Mouse (Mus musculus) midbrain, postnatal 0 days (tissue): Measurements from ENCODE around the gene Cfap97d2. TPM values are rescaled to one million over a fixed set of nuclear protein-coding genes. Genes with fewer than 3 reads are reported as not detected.

Source experiments
- ATAC-seq: fragments of 200-750 bp; cut with Nextera tagmentation; 2 replicates; pipeline ENCODE4 v1.8.0; 2017; ENCODE audit warnings: moderate number of reproducible peaks, mild to moderate bottlenecking, moderate TSS enrichment, moderate library complexity; ENCODE audit not compliant: low FRiP score
- DNase-seq: peaks from one replicate; pipeline ENCODE4 v3.0.0-alpha.2; 2015; ENCODE audit warnings: low spot score
- H3K27ac ChIP-seq: fragments of 300-500 bp; sonication (generic); 2 replicates; pipeline ENCODE4 v1.5.1; 2014; ENCODE audit warnings: low read depth, mild to moderate bottlenecking, low read length, mixed read lengths
- H3K27me3 ChIP-seq: fragments of 300-500 bp; sonication (generic); 2 replicates; pipeline ENCODE4 v1.6.1; 2014; ENCODE audit warnings: low read length, control low read depth, mixed read lengths; ENCODE audit not compliant: insufficient read depth
- H3K36me3 ChIP-seq: fragments of 300-500 bp; sonication (generic); 2 replicates; pipeline ENCODE4 v1.6.1; 2014; ENCODE audit warnings: low read length, control low read depth, mixed read lengths; ENCODE audit not compliant: insufficient read depth
- H3K4me1 ChIP-seq: fragments of 300-500 bp; sonication (generic); 2 replicates; pipeline ENCODE4 v1.6.1; 2014; ENCODE audit warnings: mild to moderate bottlenecking, control low read depth, antibody characterized with exemption, low read length, mixed read lengths; ENCODE audit not compliant: insufficient read depth
- H3K4me2 ChIP-seq: fragments of 300-500 bp; sonication (generic); 2 replicates; pipeline ENCODE4 v1.6.1; 2014; ENCODE audit warnings: low read depth, mild to moderate bottlenecking, low read length, mixed read lengths; ENCODE audit not compliant: poor library complexity, severe bottlenecking
- H3K4me3 ChIP-seq: fragments of 300-500 bp; sonication (generic); 2 replicates; pipeline ENCODE4 v1.5.1; 2014; ENCODE audit warnings: low read depth, mild to moderate bottlenecking, low read length, moderate library complexity
- H3K9ac ChIP-seq: fragments of 300-500 bp; sonication (generic); replicated peaks from 2 replicates; pipeline ENCODE4 v1.6.1; 2014; ENCODE audit warnings: mild to moderate bottlenecking, low read length, moderate library complexity, mixed read lengths; ENCODE audit not compliant: poor library complexity, severe bottlenecking
- H3K9me3 ChIP-seq: fragments of 300-500 bp; sonication (generic); 2 replicates; pipeline ENCODE4 v1.6.1; 2016; ENCODE audit warnings: low read length, control low read depth
- CTCF ChIP-seq: IDR thresholded peaks from 2 replicates; pipeline ENCODE4 v1.5.1; 2016; ENCODE audit warnings: antibody characterized with exemption, mild to moderate bottlenecking
- WGBS: fragments of 180-500 bp; shearing (Covaris S2); extraction: QIAGEN DNeasy Blood & Tissue Kit; methylation state at CpG from one replicate; pipeline ENCODE4 v1.1.7; 2014; 5-methylcytosine and 5-hydroxymethylcytosine counted together
- polyA plus RNA-seq: library from polyadenylated mRNA; unstranded; fragments of >200 nt; fragmentation: Nextera tagmentation; extraction: Ambion mirVana; gene quantifications from 2 replicates; pipeline ENCODE4 v1.2.1, GENCODE M21; 2015
- total RNA-seq: library from RNA; depleted of rRNA; stranded (reverse); fragments of >200 nt; gene quantifications from 2 replicates; pipeline ENCODE4 v1.2.3, GENCODE M21; 2014

Cfap97d2 gene
- total and polyA plus RNA-seq, 2 experiments from 2014 or later: 2.8 to 4.9 TPM

DNA sequence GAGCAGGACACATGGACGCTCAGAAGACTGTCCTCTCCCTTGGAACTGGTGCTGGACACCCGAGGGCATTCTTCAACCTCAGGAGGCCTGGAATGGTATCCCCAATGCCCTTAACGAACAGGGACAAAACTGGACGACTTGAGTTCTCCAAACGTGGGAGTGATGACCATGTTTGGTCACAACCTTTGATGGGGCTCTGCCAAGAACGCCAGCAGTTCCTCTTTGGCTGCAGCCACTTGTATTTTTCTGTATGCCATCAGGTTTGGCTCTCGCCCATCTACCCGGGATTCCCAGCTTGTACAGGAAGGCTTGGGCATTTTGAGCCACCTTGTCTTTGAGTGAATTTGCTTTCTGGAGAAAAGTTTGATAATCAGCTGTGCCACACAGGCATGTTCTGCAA, 8.0 kb upstream of the Cfap97d2 start:
- no peak overlapping the region for H3K4me2 ChIP-seq
- H3K4me3 ChIP-seq: no peak overlapping the region
- TF ChIP-seq CTCF: no peak
- H3K4me1 ChIP-seq: no peaks in the 10 kb centered on the region
- H3K27ac ChIP-seq: no peak overlapping the region
- H3K36me3 ChIP-seq: no peaks in the 10 kb centered on the region
- 81% methylated on average over 8 of the region's 8 CpGs for WGBS
- no peak overlapping the region for H3K9ac ChIP-seq
- H3K27me3 ChIP-seq: no peaks in the 10 kb centered on the region
- no peaks in the 10 kb centered on the region for H3K9me3 ChIP-seq
- DNase-seq: no peak
- no peak for ATAC-seq

DNA sequence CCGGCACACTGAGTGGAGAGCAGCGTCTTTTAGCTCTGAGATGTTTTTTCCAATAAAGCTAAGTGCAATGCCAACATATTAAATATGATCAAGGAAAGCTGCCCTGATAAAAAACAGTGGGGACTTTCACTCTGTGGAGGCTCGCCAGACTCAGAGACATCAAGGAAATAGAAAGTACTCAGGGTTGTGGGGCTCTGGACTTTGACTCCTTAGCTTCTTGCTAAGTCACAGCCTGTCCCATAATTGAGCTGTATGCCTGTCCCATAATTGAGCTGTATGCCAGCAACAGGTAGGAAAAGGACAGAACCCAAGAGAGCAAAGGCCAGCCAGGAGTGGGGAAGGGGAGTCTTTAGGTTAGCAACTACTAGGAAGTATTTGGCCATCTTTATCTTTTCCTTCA, 7.4 kb upstream of the Cfap97d2 start:
- no peaks in the 10 kb centered on the region for H3K9me3 ChIP-seq
- WGBS: 72% methylated on average over 3 of the region's 3 CpGs
- H3K27ac ChIP-seq: no peak overlapping the region
- H3K9ac ChIP-seq: no peak overlapping the region
- H3K4me1 ChIP-seq: no peaks in the 10 kb centered on the region
- DNase-seq: no peak
- ATAC-seq: no peak
- H3K4me3 ChIP-seq: no peak overlapping the region
- no peaks in the 10 kb centered on the region for H3K27me3 ChIP-seq
- no peaks in the 10 kb centered on the region for H3K36me3 ChIP-seq
- TF ChIP-seq CTCF: no peak
- H3K4me2 ChIP-seq: no peak overlapping the region

DNA sequence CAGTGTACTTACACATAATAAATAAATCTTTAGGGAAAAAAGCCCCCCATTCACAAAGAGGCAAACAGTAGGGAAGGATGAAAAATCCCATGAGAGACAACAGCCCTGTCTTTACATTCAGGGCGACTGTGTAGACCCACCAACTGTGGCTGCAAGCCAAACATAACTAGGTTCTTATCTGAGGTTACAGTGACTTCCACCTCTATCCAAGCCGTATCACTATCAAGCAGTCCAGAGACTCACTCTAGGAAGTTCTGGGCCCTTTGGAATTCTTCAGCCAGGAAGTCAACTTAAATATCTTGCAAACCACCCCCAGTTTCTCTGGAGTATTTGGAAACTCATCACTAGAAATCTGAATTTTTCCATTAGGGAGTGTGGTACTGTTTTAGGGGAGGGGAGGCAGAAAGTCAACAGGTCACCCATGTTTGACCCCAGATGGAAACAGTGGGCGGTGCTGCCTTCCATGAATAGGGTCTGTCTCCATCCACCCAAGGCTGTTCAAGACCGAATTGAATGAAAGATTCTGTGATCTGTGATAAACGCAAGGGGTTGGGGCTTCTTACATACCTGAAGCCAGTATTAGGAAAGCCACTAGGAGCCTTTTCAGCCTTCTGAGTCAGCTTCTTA, 6.3 kb upstream of the Cfap97d2 start:
- TF ChIP-seq CTCF: no peak
- no peak for ATAC-seq
- no peaks in the 10 kb centered on the region for H3K9me3 ChIP-seq
- no peak overlapping the region for H3K27ac ChIP-seq
- H3K27me3 ChIP-seq: no peaks in the 10 kb centered on the region
- no peaks in the 10 kb centered on the region for H3K36me3 ChIP-seq
- no peak for DNase-seq
- no peak overlapping the region for H3K9ac ChIP-seq
- WGBS: 83% methylated on average over 5 of the region's 5 CpGs
- H3K4me2 ChIP-seq: no peak overlapping the region
- no peak overlapping the region for H3K4me3 ChIP-seq
- no peaks in the 10 kb centered on the region for H3K4me1 ChIP-seq

DNA sequence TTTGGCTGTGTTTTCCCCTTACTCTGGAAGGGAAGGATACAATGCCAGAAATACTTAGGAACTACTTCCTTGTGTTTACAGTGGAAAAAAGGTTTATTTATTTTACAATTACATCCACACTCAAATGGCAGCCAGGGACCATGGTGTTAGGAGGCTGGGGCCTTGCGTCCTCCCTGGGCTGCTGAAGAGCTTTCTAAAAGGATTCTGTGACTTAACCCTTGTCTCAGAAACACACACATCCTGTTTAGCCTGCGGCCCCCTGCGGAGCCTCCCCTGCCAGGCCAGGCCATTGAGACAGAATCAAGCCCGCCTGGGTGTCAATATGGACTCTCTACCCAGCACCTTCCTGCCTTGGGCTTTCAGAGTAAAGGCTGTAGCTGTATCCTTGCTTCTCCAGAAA, 2.9 kb upstream of the Cfap97d2 start:
- Histone ChIP-seq H3K4me3 (no peak overlapping the region), H3K9me3 (no peaks in the 10 kb centered on the region), H3K36me3 (no peaks in the 10 kb centered on the region), H3K27me3 (no peaks in the 10 kb centered on the region), H3K4me2 (no peak overlapping the region), H3K9ac (no peak overlapping the region), H3K27ac (no peak overlapping the region), H3K4me1 (peaks cover 7% of the 10 kb centered on the region; the same call in 1 of the 2 replicates)
- no peak for DNase-seq
- TF ChIP-seq CTCF: no peak
- ATAC-seq: no peak
- 61% methylated on average over 4 of the region's 4 CpGs for WGBS

DNA sequence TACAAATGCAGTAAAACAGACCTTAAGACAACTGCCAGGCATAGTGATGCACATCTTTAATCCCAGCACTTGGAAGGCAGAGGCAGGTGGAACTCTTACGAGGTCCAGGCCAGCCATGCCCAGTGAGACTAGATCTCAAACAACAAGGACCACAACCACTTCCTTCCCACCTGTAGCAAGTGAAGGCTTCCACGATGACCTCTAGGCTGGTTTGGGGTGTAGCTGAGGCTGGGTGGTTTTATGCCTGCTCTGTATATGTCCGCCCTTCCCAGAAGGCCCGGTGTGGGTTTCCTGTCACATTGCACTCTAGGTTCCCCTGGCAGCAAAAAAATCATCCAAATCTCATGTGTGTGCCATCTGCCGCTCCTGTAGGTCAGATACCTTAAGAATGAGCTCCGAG, 1.9 kb upstream of the Cfap97d2 start:
- TF ChIP-seq CTCF: no peak
- no peak overlapping the region for H3K27ac ChIP-seq
- H3K9ac ChIP-seq: no peak overlapping the region
- 96% methylated on average over 6 of the region's 6 CpGs for WGBS
- no peak overlapping the region for H3K4me2 ChIP-seq
- no peak overlapping the region for H3K4me3 ChIP-seq
- H3K9me3 ChIP-seq: no peaks in the 10 kb centered on the region
- ATAC-seq: no peak
- no peaks in the 10 kb centered on the region for H3K36me3 ChIP-seq
- H3K27me3 ChIP-seq: no peaks in the 10 kb centered on the region
- peaks cover 7% of the 10 kb centered on the region; the same call in 1 of the 2 replicates for H3K4me1 ChIP-seq
- no peak for DNase-seq

DNA sequence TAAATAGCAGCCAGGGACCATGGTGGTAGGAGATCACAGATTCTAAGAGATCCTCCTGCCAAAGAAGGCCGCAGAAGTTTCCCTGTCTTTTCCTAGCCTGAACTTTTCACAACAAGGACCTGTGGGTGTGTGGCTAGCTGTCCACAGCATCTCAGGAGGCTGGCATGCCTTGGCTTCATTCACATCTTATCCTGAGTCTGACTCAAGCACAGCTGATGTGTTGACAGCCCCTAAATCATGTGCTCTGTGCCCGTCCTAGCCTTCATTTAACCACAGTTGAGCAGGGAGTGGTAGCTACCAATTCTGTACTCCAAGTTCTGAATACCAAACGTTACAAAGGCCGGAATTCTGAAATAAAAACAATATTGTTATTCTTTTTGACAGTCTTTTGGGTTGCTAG, 1.4 kb upstream of the Cfap97d2 start:
- Histone ChIP-seq H3K9ac (no peak overlapping the region), H3K4me1 (peaks cover 7% of the 10 kb centered on the region; the same call in 1 of the 2 replicates), H3K27me3 (no peaks in the 10 kb centered on the region), H3K27ac (no peak overlapping the region), H3K36me3 (no peaks in the 10 kb centered on the region), H3K9me3 (no peaks in the 10 kb centered on the region), H3K4me3 (no peak overlapping the region), H3K4me2 (no peak overlapping the region)
- whole genome bisulfite sequencing: 92% methylated on average over 4 of the region's 4 CpGs
- ATAC-seq (no peak), DNase-seq (no peak)
- TF ChIP-seq CTCF: no peak
